Mouse (Mus musculus): ENCODE data around the gene Tmem132d.

Tmem132d gene

GRCm38 (mm10) chr5:127919171-127919570 is 513.7 kb downstream of the Tmem132d start:
- no peak for DNase-seq

- no peak for DNase-seq
Observed at GRCm38 (mm10) chr5:127918376-127918775, 514.5 kb downstream of the Tmem132d start.

- DNase-seq, result no peak
Observed at GRCm38 (mm10) chr5:127914157-127914556, 518.7 kb downstream of the Tmem132d start.

GRCm38 (mm10) chr5:127911603-127912002 is 521.3 kb downstream of the Tmem132d start:
- DNase-seq, result no peak

- no peak for DNase-seq
Observed at GRCm38 (mm10) chr5:127910356-127910755, 522.5 kb downstream of the Tmem132d start.

GRCm38 (mm10) chr5:127895176-127895575 is 537.7 kb downstream of the Tmem132d start:
- no peak for DNase-seq

- peak in 1 of 2 experiments; percentile 15 for DNase-seq
Observed at GRCm38 (mm10) chr5:127885566-127886505, 547.0 kb downstream of the Tmem132d start.

GRCm38 (mm10) chr5:127883021-127883420 is 549.9 kb downstream of the Tmem132d start:
- no peak for DNase-seq

GRCm38 (mm10) chr5:127874461-127874860 is 558.4 kb downstream of the Tmem132d start:
- no peak for DNase-seq

- DNase-seq, result no peak
Observed at GRCm38 (mm10) chr5:127865157-127865556, 567.7 kb downstream of the Tmem132d start.

- no peak for DNase-seq
Observed at GRCm38 (mm10) chr5:127859719-127860118, 573.2 kb downstream of the Tmem132d start.

GRCm38 (mm10) chr5:127852305-127852704 is 580.6 kb downstream of the Tmem132d start:
- no peak for DNase-seq

GRCm38 (mm10) chr5:127831791-127832190 is 601.1 kb downstream of the Tmem132d start:
- no peak for DNase-seq

- DNase-seq, result no peak
Observed at GRCm38 (mm10) chr5:127830831-127831230, 602.0 kb downstream of the Tmem132d start.

GRCm38 (mm10) chr5:127828756-127829155 is 604.1 kb downstream of the Tmem132d start:
- no peak for DNase-seq

GRCm38 (mm10) chr5:127821960-127822359 is 610.9 kb downstream of the Tmem132d start:
- DNase-seq, result no peak

GRCm38 (mm10) chr5:127815292-127815691 is 617.6 kb downstream of the Tmem132d start:
- DNase-seq, result no peak

GRCm38 (mm10) chr5:127807419-127807818 is 625.5 kb downstream of the Tmem132d start:
- DNase-seq, result no peak

- no peak for DNase-seq
Observed at GRCm38 (mm10) chr5:127806850-127807249, 626.0 kb downstream of the Tmem132d start.

GRCm38 (mm10) chr5:127800907-127801306 is 632.0 kb downstream of the Tmem132d start:
- no peak for DNase-seq

GRCm38 (mm10) chr5:127781221-127781620 is 651.7 kb downstream of the Tmem132d start:
- DNase-seq, result no peak

- DNase-seq, result no peak
Observed at GRCm38 (mm10) chr5:127775749-127776148, 657.1 kb downstream of the Tmem132d start.

- DNase-seq, result no peak
Observed at GRCm38 (mm10) chr5:127758576-127758975, 674.3 kb downstream of the Tmem132d start.

GRCm38 (mm10) chr5:127756671-127757423 is 676.0 kb downstream of the Tmem132d start:
- peak in 1 of 2 experiments; percentile 18 for DNase-seq
